Mouse (Mus musculus): ENCODE data around the gene Cldn1. TPM values are rescaled to one million over a fixed set of nuclear protein-coding genes. Genes with fewer than 3 reads are reported as not detected.

The Cldn1 gene
- polyA plus RNA-seq, 1 experiment = 4.6 TPM

- WGBS = 78% methylated on average over 1 of the region's 1 CpGs
- no peak overlapping the region for H3K4me3 ChIP-seq (replicated peaks; ENCODE audit: control insufficient read depth, low read depth, low read length)
- no peak overlapping the region for H3K27ac ChIP-seq (ENCODE audit: control insufficient read depth, insufficient read depth, low read depth, low read length, poor library complexity)
- H3K4me1 ChIP-seq (ENCODE audit: control insufficient read depth, insufficient read depth, low read length) = no peaks in the 10 kb centered on the region
- TF ChIP-seq CTCF (IDR thresholded peaks at IDR 0.05; ENCODE audit: control insufficient read depth, insufficient read depth, low read length) = no peak
These were observed 16.1 kb downstream of the Cldn1 start for GRCm38 (mm10) chr16:26355513-26355912.

GRCm38 (mm10) chr16:26350786-26351185 lies 20.9 kb downstream of the Cldn1 start:
- no peak overlapping the region for H3K4me3 ChIP-seq (replicated peaks; ENCODE audit: control insufficient read depth, low read depth, low read length)
- no peaks in the 10 kb centered on the region for H3K4me1 ChIP-seq (ENCODE audit: control insufficient read depth, insufficient read depth, low read length)
- WGBS = 89% methylated on average over 4 of the region's 4 CpGs
- no peak for TF ChIP-seq CTCF (IDR thresholded peaks at IDR 0.05; ENCODE audit: control insufficient read depth, insufficient read depth, low read length)
- no peak for TF ChIP-seq POLR2A (IDR thresholded peaks at IDR 0.05; ENCODE audit: borderline replicate concordance, control insufficient read depth, low read depth, low read length)
- H3K27ac ChIP-seq (ENCODE audit: control insufficient read depth, insufficient read depth, low read depth, low read length, poor library complexity) = no peak overlapping the region

GRCm38 (mm10) chr16:26348809-26349208 lies 22.8 kb downstream of the Cldn1 start:
- no peak overlapping the region for H3K27ac ChIP-seq (ENCODE audit: control insufficient read depth, insufficient read depth, low read depth, low read length, poor library complexity)
- 6% methylated on average over 1 of the region's 1 CpGs for WGBS
- TF ChIP-seq POLR2A (IDR thresholded peaks at IDR 0.05; ENCODE audit: borderline replicate concordance, control insufficient read depth, low read depth, low read length) (no peak), CTCF (IDR thresholded peaks at IDR 0.05; ENCODE audit: control insufficient read depth, insufficient read depth, low read length) (no peak)

GRCm38 (mm10) chr16:26316281-26316680 lies 55.4 kb downstream of the Cldn1 start:
- TF ChIP-seq POLR2A (IDR thresholded peaks at IDR 0.05; ENCODE audit: borderline replicate concordance, control insufficient read depth, low read depth, low read length) = no peak
- no peak for TF ChIP-seq CTCF (IDR thresholded peaks at IDR 0.05; ENCODE audit: control insufficient read depth, insufficient read depth, low read length)
- 58% methylated on average over 7 of the region's 7 CpGs for WGBS
- H3K4me3 ChIP-seq (replicated peaks; ENCODE audit: control insufficient read depth, low read depth, low read length) = no peak overlapping the region
- no peaks in the 10 kb centered on the region; the same call in 1 of the 2 replicates for H3K4me1 ChIP-seq (ENCODE audit: control insufficient read depth, insufficient read depth, low read length)
- H3K27ac ChIP-seq (ENCODE audit: control insufficient read depth, insufficient read depth, low read depth, low read length, poor library complexity) = no peak overlapping the region

More at GRCm38 (mm10) chr16:26348809-26349208, 22.8 kb downstream of the Cldn1 start:
- H3K4me1 ChIP-seq (ENCODE audit: control insufficient read depth, insufficient read depth, low read length) = no peaks in the 10 kb centered on the region
- no peak overlapping the region for H3K4me3 ChIP-seq (replicated peaks; ENCODE audit: control insufficient read depth, low read depth, low read length)

- 84% methylated on average over 13 of the region's 13 CpGs for WGBS
- no peaks in the 10 kb centered on the region; the same call in 1 of the 2 replicates for H3K4me1 ChIP-seq (ENCODE audit: control insufficient read depth, insufficient read depth, low read length)
- H3K27ac ChIP-seq (ENCODE audit: control insufficient read depth, insufficient read depth, low read depth, low read length, poor library complexity) = no peak overlapping the region
- TF ChIP-seq POLR2A (IDR thresholded peaks at IDR 0.05; ENCODE audit: borderline replicate concordance, control insufficient read depth, low read depth, low read length) (no peak), CTCF (IDR thresholded peaks at IDR 0.05; ENCODE audit: control insufficient read depth, insufficient read depth, low read length) (no peak)
- H3K4me3 ChIP-seq (replicated peaks; ENCODE audit: control insufficient read depth, low read depth, low read length) = no peak overlapping the region
These were observed 56.8 kb downstream of the Cldn1 start for GRCm38 (mm10) chr16:26314815-26315214.

- Histone ChIP-seq H3K4me1 (ENCODE audit: control insufficient read depth, insufficient read depth, low read length) (no peaks in the 10 kb centered on the region; the same call in 1 of the 2 replicates), H3K4me3 (replicated peaks; ENCODE audit: control insufficient read depth, low read depth, low read length) (no peak overlapping the region), H3K27ac (ENCODE audit: control insufficient read depth, insufficient read depth, low read depth, low read length, poor library complexity) (no peak overlapping the region)
- WGBS = 23% methylated on average over 2 of the region's 2 CpGs
- TF ChIP-seq POLR2A (IDR thresholded peaks at IDR 0.05; ENCODE audit: borderline replicate concordance, control insufficient read depth, low read depth, low read length) (no peak), CTCF (IDR thresholded peaks at IDR 0.05; ENCODE audit: control insufficient read depth, insufficient read depth, low read length) (no peak)
These were observed 62.2 kb downstream of the Cldn1 start for GRCm38 (mm10) chr16:26309402-26309801.

Other genes with a start within 250 kb of the Cldn1 start
- not detected in 2 replicates for gene Cldn16, start 91.3 kb upstream of the Cldn1 start, polyA plus RNA-seq (2011; ENCODE audit: insufficient read depth, insufficient read length, low replicate concordance, missing spikeins)
- not detected in 2 replicates for gene Tmem207, start 154.9 kb upstream of the Cldn1 start, polyA plus RNA-seq (2011; ENCODE audit: insufficient read depth, insufficient read length, low replicate concordance, missing spikeins)
- 1.8 and 1.9 TPM in 2 replicates for gene Il1rap, start 209.9 kb upstream of the Cldn1 start, polyA plus RNA-seq (2011; ENCODE audit: insufficient read depth, insufficient read length, low replicate concordance, missing spikeins)

All from bone marrow, adult 2 months (tissue).